Mouse (Mus musculus): Measurements from ENCODE around the gene Adam15. TPM values are rescaled to one million over a fixed set of nuclear protein-coding genes. Genes with fewer than 3 reads are reported as not detected.

Adam15 gene
- total and polyA plus RNA-seq, 2 experiments from 2014 or later = 82.2 to 99.0 TPM

- no peak for ATAC-seq (ENCODE audit: insufficient read depth, low read depth)
- DNase-seq (ENCODE audit: low spot score) = no peak
- H3K4me1 ChIP-seq (ENCODE audit: control insufficient read depth, insufficient read depth) = peaks cover 6% of the 10 kb centered on the region; the same call in 1 of the 2 replicates
Observed at GRCm38 (mm10) chr3:89382033-89382882, 32.5 kb upstream of the Adam15 start.

GRCm38 (mm10) chr3:89381233-89381632 is 31.4 kb upstream of the Adam15 start:
- Histone ChIP-seq H3K9ac (replicated peaks; ENCODE audit: low read depth, low read length) (no peak overlapping the region), H3K4me3 (ENCODE audit: low read depth, low read length) (no peak overlapping the region), H3K4me1 (ENCODE audit: control insufficient read depth, insufficient read depth) (peaks cover 6% of the 10 kb centered on the region; the same call in 1 of the 2 replicates), H3K27me3 (ENCODE audit: control insufficient read depth, insufficient read depth, low read length) (no peaks in the 10 kb centered on the region), H3K36me3 (replicated peaks; ENCODE audit: control insufficient read depth, insufficient read depth, low read length) (peaks cover 11% of the 10 kb centered on the region), H3K9me3 (replicated peaks; ENCODE audit: control insufficient read depth, low read length) (no peaks in the 10 kb centered on the region), H3K27ac (ENCODE audit: low read depth) (no peak overlapping the region), H3K4me2 (ENCODE audit: low read depth, low read length) (no peak overlapping the region)
- WGBS = 87% methylated on average over 11 of the region's 11 CpGs
- no peak for TF ChIP-seq CTCF (IDR thresholded peaks at IDR 0.05; ENCODE audit: low read depth)
- no peak for TF ChIP-seq EP300 (IDR thresholded peaks at IDR 0.05; ENCODE audit: low read depth)
- no peak for DNase-seq (ENCODE audit: low spot score)
- no peak for ATAC-seq (ENCODE audit: insufficient read depth, low read depth)

More at GRCm38 (mm10) chr3:89382033-89382882, 32.5 kb upstream of the Adam15 start:
- Histone ChIP-seq H3K9ac (replicated peaks; ENCODE audit: low read depth, low read length) (no peak overlapping the region), H3K36me3 (replicated peaks; ENCODE audit: control insufficient read depth, insufficient read depth, low read length) (peaks cover 11% of the 10 kb centered on the region), H3K27ac (ENCODE audit: low read depth) (no peak overlapping the region), H3K4me2 (ENCODE audit: low read depth, low read length) (no peak overlapping the region), H3K27me3 (ENCODE audit: control insufficient read depth, insufficient read depth, low read length) (no peaks in the 10 kb centered on the region), H3K4me3 (ENCODE audit: low read depth, low read length) (no peak overlapping the region), H3K9me3 (replicated peaks; ENCODE audit: control insufficient read depth, low read length) (no peaks in the 10 kb centered on the region)
- 84% methylated on average over 9 of the region's 9 CpGs for WGBS
- no peak for TF ChIP-seq CTCF (IDR thresholded peaks at IDR 0.05; ENCODE audit: low read depth)
- TF ChIP-seq EP300 (IDR thresholded peaks at IDR 0.05; ENCODE audit: low read depth) = no peak

GRCm38 (mm10) chr3:89380711-89381110 is 30.9 kb upstream of the Adam15 start:
- no peaks in the 10 kb centered on the region for H3K27me3 ChIP-seq (ENCODE audit: control insufficient read depth, insufficient read depth, low read length)
- no peak overlapping the region for H3K27ac ChIP-seq (ENCODE audit: low read depth)
- no peak overlapping the region for H3K4me2 ChIP-seq (ENCODE audit: low read depth, low read length)
- H3K4me3 ChIP-seq (ENCODE audit: low read depth, low read length) = no peak overlapping the region
- TF ChIP-seq CTCF (IDR thresholded peaks at IDR 0.05; ENCODE audit: low read depth) = no peak
- no peak for TF ChIP-seq EP300 (IDR thresholded peaks at IDR 0.05; ENCODE audit: low read depth)
- H3K36me3 ChIP-seq (replicated peaks; ENCODE audit: control insufficient read depth, insufficient read depth, low read length) = peaks cover 11% of the 10 kb centered on the region
- H3K9ac ChIP-seq (replicated peaks; ENCODE audit: low read depth, low read length) = no peak overlapping the region
- H3K4me1 ChIP-seq (ENCODE audit: control insufficient read depth, insufficient read depth) = peaks cover 6% of the 10 kb centered on the region; the same call in 1 of the 2 replicates
- no peaks in the 10 kb centered on the region for H3K9me3 ChIP-seq (replicated peaks; ENCODE audit: control insufficient read depth, low read length)
- DNase-seq (ENCODE audit: low spot score) (no peak), ATAC-seq (ENCODE audit: insufficient read depth, low read depth) (no peak)
- 93% methylated on average over 18 of the region's 18 CpGs for WGBS

- Histone ChIP-seq H3K4me1 (ENCODE audit: control insufficient read depth, insufficient read depth) (peaks cover 6% of the 10 kb centered on the region; the same call in 1 of the 2 replicates), H3K4me2 (ENCODE audit: low read depth, low read length) (no peak overlapping the region), H3K27me3 (ENCODE audit: control insufficient read depth, insufficient read depth, low read length) (no peaks in the 10 kb centered on the region), H3K9me3 (replicated peaks; ENCODE audit: control insufficient read depth, low read length) (no peaks in the 10 kb centered on the region), H3K27ac (ENCODE audit: low read depth) (no peak overlapping the region), H3K9ac (replicated peaks; ENCODE audit: low read depth, low read length) (no peak overlapping the region), H3K36me3 (replicated peaks; ENCODE audit: control insufficient read depth, insufficient read depth, low read length) (peaks cover 11% of the 10 kb centered on the region), H3K4me3 (ENCODE audit: low read depth, low read length) (no peak overlapping the region)
- 94% methylated on average over 14 of the region's 14 CpGs for WGBS
- ATAC-seq (ENCODE audit: insufficient read depth, low read depth) = no peak
- TF ChIP-seq EP300 (IDR thresholded peaks at IDR 0.05; ENCODE audit: low read depth) (no peak), CTCF (IDR thresholded peaks at IDR 0.05; ENCODE audit: low read depth) (no peak)
- no peak for DNase-seq (ENCODE audit: low spot score)
Observed at GRCm38 (mm10) chr3:89380291-89380690, 30.5 kb upstream of the Adam15 start.

GRCm38 (mm10) chr3:89379388-89380131 is 29.8 kb upstream of the Adam15 start:
- no peaks in the 10 kb centered on the region for H3K9me3 ChIP-seq (replicated peaks; ENCODE audit: control insufficient read depth, low read length)

More at GRCm38 (mm10) chr3:89379388-89380131, 29.8 kb upstream of the Adam15 start:
- H3K4me3 ChIP-seq (ENCODE audit: low read depth, low read length) = no peak overlapping the region
- WGBS = 88% methylated on average over 31 of the region's 31 CpGs
- no peak overlapping the region for H3K4me2 ChIP-seq (ENCODE audit: low read depth, low read length)
- peaks cover 11% of the 10 kb centered on the region for H3K36me3 ChIP-seq (replicated peaks; ENCODE audit: control insufficient read depth, insufficient read depth, low read length)
- TF ChIP-seq EP300 (IDR thresholded peaks at IDR 0.05; ENCODE audit: low read depth) (no peak), CTCF (IDR thresholded peaks at IDR 0.05; ENCODE audit: low read depth) (no peak)
- ATAC-seq (ENCODE audit: insufficient read depth, low read depth) (no peak), DNase-seq (ENCODE audit: low spot score) (no peak)
- H3K27ac ChIP-seq (ENCODE audit: low read depth) = no peak overlapping the region
- no peak overlapping the region for H3K9ac ChIP-seq (replicated peaks; ENCODE audit: low read depth, low read length)
- no peaks in the 10 kb centered on the region for H3K27me3 ChIP-seq (ENCODE audit: control insufficient read depth, insufficient read depth, low read length)
- peaks cover 6% of the 10 kb centered on the region; the same call in 1 of the 2 replicates for H3K4me1 ChIP-seq (ENCODE audit: control insufficient read depth, insufficient read depth)
